Mouse (Mus musculus) embryonic fibroblast, embryonic 13.5 days (primary cell): Measurements from ENCODE around the gene Anxa6.

Experiments used
- CTCF ChIP-seq: IDR thresholded peaks from 2 replicates; pipeline ENCODE4 v1.5.1; 2011; ENCODE audit warnings: mild to moderate bottlenecking, control low read depth, low read length, moderate library complexity, borderline replicate concordance; ENCODE audit not compliant: insufficient read depth
- POLR2A ChIP-seq: IDR thresholded peaks from 2 replicates; pipeline ENCODE4 v1.6.1; 2011; ENCODE audit warnings: low read depth, mild to moderate bottlenecking, control low read depth, low read length, moderate library complexity

DNA sequence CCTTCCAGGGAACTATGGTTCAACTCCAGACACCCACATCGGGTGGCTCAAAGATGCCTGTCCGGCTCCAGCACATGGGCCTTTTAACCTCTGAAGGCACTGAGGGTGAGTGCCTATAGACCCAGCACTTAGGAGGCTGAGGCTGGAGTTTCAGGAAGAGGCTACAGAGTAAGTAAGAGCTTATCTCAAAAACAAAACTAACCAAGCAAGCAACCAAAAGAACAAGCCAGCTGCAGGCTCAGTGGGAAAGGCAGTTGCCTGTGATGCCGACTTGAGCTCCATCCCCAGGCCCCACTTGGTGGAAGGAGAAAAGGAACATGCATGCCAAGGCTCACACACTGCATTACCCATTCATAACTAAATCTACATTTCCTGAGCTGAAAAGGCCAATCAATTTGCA, 45.3 kb upstream of the Anxa6 start:
- TF ChIP-seq POLR2A (no peak), CTCF (no peak)
